Mouse (Mus musculus): ENCODE results near the gene Tlx1.

GRCm38 (mm10) chr19:45153311-45154058 is 3.0 kb downstream of the Tlx1 start:
- TF ChIP-seq CTCF (conservative IDR thresholded peaks at IDR 0.05; ENCODE audit: low read length), result no peak
- TF ChIP-seq NANOG (IDR thresholded peaks at IDR 0.05; ENCODE audit: borderline replicate concordance, low read length), result no peak
